Mouse (Mus musculus) embryonic facial prominence, embryonic 15.5 days (tissue): ENCODE results near the gene 1700001C19Rik. TPM values are rescaled to one million over a fixed set of nuclear protein-coding genes. Genes with fewer than 3 reads are reported as not detected.
A peak's percentile ranks its signal among the peaks of the same experiment; 100 is the strongest.

ENCODE experiments used
- ATAC-seq: fragments of 200-750 bp; cut with Nextera tagmentation; 2 replicates; pipeline ENCODE4 v1.8.0; 2017; ENCODE audit warnings: low read depth, moderate TSS enrichment; ENCODE audit not compliant: insufficient number of reproducible peaks, low FRiP score, low TSS enrichment
- H3K27ac ChIP-seq: fragments of 300-500 bp; sonication (generic); replicated peaks from 2 replicates; pipeline ENCODE4 v1.5.1; 2015; ENCODE audit warnings: mild to moderate bottlenecking, inconsistent platforms
- H3K27me3 ChIP-seq: fragments of 300-500 bp; sonication (generic); 2 replicates; pipeline ENCODE4 v1.6.1; 2015; ENCODE audit warnings: inconsistent platforms
- H3K36me3 ChIP-seq: fragments of 300-500 bp; sonication (generic); 2 replicates; pipeline ENCODE4 v1.6.1; 2015; ENCODE audit warnings: mild to moderate bottlenecking, inconsistent platforms
- H3K4me1 ChIP-seq: fragments of 300-500 bp; sonication (generic); 2 replicates; pipeline ENCODE4 v1.6.1; 2015; ENCODE audit warnings: inconsistent platforms
- H3K4me2 ChIP-seq: fragments of 300-500 bp; sonication (generic); replicated peaks from 2 replicates; pipeline ENCODE4 v1.6.1; 2015; ENCODE audit warnings: mild to moderate bottlenecking, inconsistent platforms
- H3K4me3 ChIP-seq: fragments of 300-500 bp; sonication (generic); replicated peaks from 2 replicates; pipeline ENCODE4 v1.5.1; 2015; ENCODE audit warnings: mild to moderate bottlenecking, inconsistent platforms
- H3K9ac ChIP-seq: fragments of 300-500 bp; sonication (generic); 2 replicates; pipeline ENCODE4 v1.6.1; 2015; ENCODE audit warnings: inconsistent platforms
- H3K9me3 ChIP-seq: fragments of 300-500 bp; sonication (generic); replicated peaks from 2 replicates; pipeline ENCODE4 v1.6.1; 2016; ENCODE audit warnings: inconsistent platforms
- WGBS: fragments of 180-500 bp; shearing (Covaris S2); methylation state at CpG from one replicate; pipeline ENCODE4 v1.1.7; 2015; 5-methylcytosine and 5-hydroxymethylcytosine counted together
- polyA plus RNA-seq: library from polyadenylated mRNA; unstranded; fragments of >200 nt; fragmentation: Nextera tagmentation; extraction: Ambion mirVana; gene quantifications from 2 replicates; pipeline ENCODE4 v1.2.1, GENCODE M21; 2015

The 1700001C19Rik gene
- polyA plus RNA-seq, result 0.31 and 0.37 TPM in 2 replicates

DNA sequence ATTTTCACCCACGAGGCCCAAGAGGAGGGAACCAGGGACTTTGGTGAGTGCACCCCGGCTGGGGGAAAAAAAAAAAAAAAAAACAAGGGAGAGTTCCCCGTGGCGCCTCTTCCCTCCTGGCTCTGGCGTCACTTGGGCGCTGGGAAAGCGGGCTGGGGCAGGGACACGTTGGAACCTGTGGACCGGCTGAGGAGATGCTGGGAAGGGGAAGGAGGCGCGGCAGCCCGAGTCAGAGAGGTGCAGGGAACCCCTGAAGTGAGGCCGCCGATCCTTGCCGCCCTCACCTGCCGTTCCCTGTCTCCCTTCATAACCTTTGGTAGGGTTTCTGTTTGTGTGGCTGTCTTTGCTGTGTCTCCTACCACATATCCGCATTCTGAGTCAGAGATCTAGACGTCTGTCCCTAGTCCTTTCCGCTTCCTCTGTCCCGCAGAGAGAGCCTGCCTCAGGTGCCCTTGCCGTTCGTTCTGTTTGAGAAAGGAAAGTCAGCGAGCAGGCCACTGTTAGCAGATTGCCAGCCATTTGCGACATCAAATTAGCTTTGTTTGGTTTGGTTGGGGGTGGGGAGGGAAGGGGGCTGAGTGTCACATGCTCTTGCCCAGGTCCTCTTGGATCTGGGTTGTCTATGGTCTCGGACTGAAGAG lies at the start of gene 1700001C19Rik:
1700001C19Rik (minus strand) TSS at position 470 of the 641 bp plus-strand sequence.
- Histone ChIP-seq H3K27me3 (peaks cover 20% of the 10 kb centered on the region), H3K4me1 (peaks cover 33% of the 10 kb centered on the region), H3K4me2 (peak within 1 kb of the TSS; percentile 85), H3K27ac (peak within 1 kb of the TSS; percentile 81), H3K9ac (0 out of 2 replicates have a peak within 1 kb of the TSS, but pooled peaks have one; percentile 4), H3K4me3 (peak within 1 kb of the TSS; percentile 47), H3K9me3 (no peaks in the 10 kb centered on the region), H3K36me3 (no peaks in the 10 kb centered on the region)
- 3% methylated on average over 25 of the region's 25 CpGs for WGBS
- no peak; the same call in 1 of the 2 replicates for ATAC-seq

GRCm38 (mm10) chr17:47485791-47486190 lies 48.6 kb upstream of the 1700001C19Rik start:
- Histone ChIP-seq H3K4me2 (no peak overlapping the region), H3K36me3 (peaks cover 25% of the 10 kb centered on the region), H3K27me3 (no peaks in the 10 kb centered on the region), H3K9ac (no peak overlapping the region), H3K4me1 (peaks cover 26% of the 10 kb centered on the region), H3K27ac (no peak overlapping the region), H3K4me3 (no peak overlapping the region), H3K9me3 (no peaks in the 10 kb centered on the region)
- 82% methylated on average over 3 of the region's 3 CpGs for WGBS
- no peak for ATAC-seq

DNA sequence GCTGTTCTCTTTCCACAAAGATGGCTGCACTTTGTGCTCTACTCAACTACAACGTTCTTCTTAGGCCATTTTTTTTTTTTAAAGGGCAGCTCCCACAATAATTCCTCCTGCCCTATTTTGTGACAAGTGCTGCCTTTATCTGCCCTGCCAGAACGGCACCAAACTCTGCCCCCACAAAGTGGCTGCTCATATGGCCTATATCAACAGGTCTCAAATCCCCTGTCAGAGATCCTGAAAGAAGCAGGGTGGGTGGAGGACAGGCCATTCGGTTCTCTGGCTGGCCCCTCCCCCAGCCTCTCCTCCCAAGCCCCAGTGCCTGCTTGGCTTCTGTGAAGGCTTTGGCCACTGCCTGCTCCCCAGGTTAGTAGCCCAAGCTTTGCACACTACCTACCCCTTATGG lies 47.8 kb upstream of the 1700001C19Rik start:
- no peak overlapping the region for H3K9ac ChIP-seq
- peaks cover 18% of the 10 kb centered on the region for H3K36me3 ChIP-seq
- peaks cover 26% of the 10 kb centered on the region for H3K4me1 ChIP-seq
- 4% methylated on average over 3 of the region's 3 CpGs for WGBS
- no peaks in the 10 kb centered on the region for H3K9me3 ChIP-seq
- no peak overlapping the region for H3K4me2 ChIP-seq
- H3K27ac ChIP-seq, result peak overlapping the region; percentile 60; the same call in 1 of the 2 replicates
- H3K4me3 ChIP-seq, result no peak overlapping the region
- ATAC-seq, result no peak
- no peaks in the 10 kb centered on the region for H3K27me3 ChIP-seq

DNA sequence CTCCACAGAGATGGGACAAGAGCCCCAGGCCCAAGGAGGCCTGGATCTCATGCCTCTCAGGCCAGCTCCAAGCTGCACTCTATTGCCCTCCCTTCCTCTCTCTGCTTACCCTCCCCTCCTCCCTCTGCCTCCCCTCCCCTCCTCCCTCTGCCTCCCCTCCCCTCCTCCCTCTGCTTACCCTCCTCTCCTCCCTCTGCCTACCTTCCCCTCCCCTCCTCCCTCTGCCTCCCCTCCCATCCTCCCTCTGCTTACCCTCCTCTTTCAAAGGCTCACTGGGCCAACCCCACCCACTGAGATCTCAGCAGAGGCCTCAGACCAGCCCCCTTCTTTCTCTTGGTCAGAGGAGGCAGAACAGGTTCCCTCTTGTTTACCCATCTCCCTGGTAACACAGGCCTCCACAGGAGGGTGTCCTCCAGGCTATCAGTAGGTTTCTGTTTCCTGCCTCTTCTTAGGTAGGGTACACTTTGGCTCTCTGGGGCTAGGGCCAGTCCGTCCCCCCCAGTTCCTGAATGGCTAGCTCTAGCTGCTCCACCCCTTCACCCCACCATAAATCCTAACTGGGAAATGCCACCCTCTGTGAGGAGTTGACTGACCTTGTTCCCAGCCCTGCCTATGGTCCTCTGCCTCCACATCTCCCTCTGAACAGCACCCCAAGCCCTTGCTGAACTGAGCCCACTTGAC lies 47.2 kb upstream of the 1700001C19Rik start:
- Histone ChIP-seq H3K36me3 (peaks cover 12% of the 10 kb centered on the region), H3K9me3 (no peaks in the 10 kb centered on the region), H3K9ac (no peak overlapping the region), H3K4me2 (no peak overlapping the region), H3K4me3 (no peak overlapping the region), H3K27me3 (no peaks in the 10 kb centered on the region), H3K27ac (peak overlapping the region; percentile 60; the same call in 1 of the 2 replicates), H3K4me1 (peaks cover 26% of the 10 kb centered on the region)
- ATAC-seq, result peak; percentile 63
- WGBS, result 42% methylated on average over 1 of the region's 1 CpGs

- Histone ChIP-seq H3K4me2 (no peak overlapping the region), H3K4me3 (no peak overlapping the region), H3K9ac (no peak overlapping the region), H3K9me3 (no peaks in the 10 kb centered on the region), H3K36me3 (no peaks in the 10 kb centered on the region), H3K27ac (no peak overlapping the region), H3K27me3 (no peaks in the 10 kb centered on the region), H3K4me1 (peaks cover 26% of the 10 kb centered on the region)
- ATAC-seq, result no peak
- WGBS, result 30% methylated on average over 2 of the region's 2 CpGs
Observed at GRCm38 (mm10) chr17:47482401-47482800, 45.2 kb upstream of the 1700001C19Rik start.

DNA sequence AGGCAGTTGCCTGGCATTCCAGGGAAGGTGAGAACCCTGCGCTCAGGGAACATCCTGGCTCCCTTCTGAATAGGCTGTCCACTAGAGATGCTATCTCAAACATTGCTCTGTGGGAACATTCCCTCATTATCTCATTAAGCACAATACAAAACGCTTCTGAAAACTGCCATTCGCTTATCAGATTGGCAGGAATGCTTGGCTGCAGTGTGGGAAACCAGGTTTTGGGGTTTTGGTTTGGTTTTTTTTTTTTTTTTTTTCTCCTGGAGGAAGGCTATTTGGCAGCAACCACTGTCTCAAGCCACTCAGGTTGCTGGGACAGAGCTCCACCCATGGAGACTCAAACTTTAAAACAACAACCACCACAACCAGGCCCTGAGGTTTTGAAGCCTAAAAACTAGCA lies 42.7 kb upstream of the 1700001C19Rik start:
- 58% methylated on average over 3 of the region's 3 CpGs for WGBS
- Histone ChIP-seq H3K4me2 (no peak overlapping the region), H3K27me3 (no peaks in the 10 kb centered on the region), H3K4me3 (no peak overlapping the region), H3K4me1 (peaks cover 13% of the 10 kb centered on the region), H3K9ac (no peak overlapping the region), H3K27ac (no peak overlapping the region), H3K36me3 (no peaks in the 10 kb centered on the region), H3K9me3 (no peaks in the 10 kb centered on the region)
- ATAC-seq, result no peak

GRCm38 (mm10) chr17:47475714-47476113 lies 38.5 kb upstream of the 1700001C19Rik start:
- no peak for ATAC-seq
- Histone ChIP-seq H3K36me3 (no peaks in the 10 kb centered on the region), H3K4me1 (peaks cover 16% of the 10 kb centered on the region), H3K4me2 (no peak overlapping the region), H3K27ac (no peak overlapping the region), H3K4me3 (no peak overlapping the region), H3K9me3 (no peaks in the 10 kb centered on the region), H3K9ac (no peak overlapping the region), H3K27me3 (no peaks in the 10 kb centered on the region)
- 60% methylated on average over 3 of the region's 3 CpGs for WGBS

- H3K4me3 ChIP-seq, result no peak overlapping the region
- H3K4me2 ChIP-seq, result no peak overlapping the region
- peaks cover 21% of the 10 kb centered on the region for H3K4me1 ChIP-seq
- no peaks in the 10 kb centered on the region for H3K27me3 ChIP-seq
- no peaks in the 10 kb centered on the region for H3K9me3 ChIP-seq
- H3K36me3 ChIP-seq, result no peaks in the 10 kb centered on the region
- no peak for ATAC-seq
- H3K27ac ChIP-seq, result no peak overlapping the region
- WGBS, result 82% methylated on average over 4 of the region's 4 CpGs
- H3K9ac ChIP-seq, result no peak overlapping the region
Observed at GRCm38 (mm10) chr17:47475181-47475580, 38.0 kb upstream of the 1700001C19Rik start.

- Histone ChIP-seq H3K4me3 (no peak overlapping the region), H3K9me3 (no peaks in the 10 kb centered on the region), H3K27me3 (no peaks in the 10 kb centered on the region), H3K9ac (no peak overlapping the region), H3K27ac (no peak overlapping the region), H3K4me1 (peaks cover 24% of the 10 kb centered on the region), H3K36me3 (no peaks in the 10 kb centered on the region), H3K4me2 (no peak overlapping the region)
- 82% methylated on average over 4 of the region's 4 CpGs for WGBS
- ATAC-seq, result no peak
Observed at GRCm38 (mm10) chr17:47474250-47474649, 37.1 kb upstream of the 1700001C19Rik start.

GRCm38 (mm10) chr17:47473434-47473974 lies 36.3 kb upstream of the 1700001C19Rik start:
- Histone ChIP-seq H3K9me3 (no peaks in the 10 kb centered on the region), H3K4me2 (no peak overlapping the region), H3K4me3 (no peak overlapping the region), H3K27me3 (0 out of 2 replicates have a peak, but pooled peaks cover 4% of the 10 kb centered on the region), H3K4me1 (peaks cover 25% of the 10 kb centered on the region), H3K9ac (no peak overlapping the region), H3K27ac (no peak overlapping the region), H3K36me3 (no peaks in the 10 kb centered on the region)
- ATAC-seq, result no peak
- 12% methylated on average over 8 of the region's 8 CpGs for WGBS
